Mouse (Mus musculus) forebrain, embryonic 16.5 days (tissue): ENCODE results near the gene Wdr49. TPM values are rescaled to one million over a fixed set of nuclear protein-coding genes. Genes with fewer than 3 reads are reported as not detected.

Experiments used
- ATAC-seq: fragments of 200-750 bp; cut with Nextera tagmentation; 2 replicates; pipeline ENCODE4 v1.8.0; 2017; ENCODE audit warnings: mild to moderate bottlenecking, moderate library complexity
- H3K27ac ChIP-seq: fragments of 300-500 bp; sonication (generic); 2 replicates; pipeline ENCODE4 v1.5.1; 2014; ENCODE audit warnings: low read length, control low read depth
- H3K27me3 ChIP-seq: fragments of 300-500 bp; sonication (generic); replicated peaks from 2 replicates; pipeline ENCODE4 v1.6.1; 2014; ENCODE audit warnings: low read length; ENCODE audit not compliant: control insufficient read depth, insufficient read depth
- H3K36me3 ChIP-seq: fragments of 300-500 bp; sonication (generic); 2 replicates; pipeline ENCODE4 v1.6.1; 2014; ENCODE audit not compliant: control insufficient read depth, insufficient read depth
- H3K4me1 ChIP-seq: fragments of 300-500 bp; sonication (generic); replicated peaks from 2 replicates; pipeline ENCODE4 v1.6.1; 2014; ENCODE audit warnings: low read length; ENCODE audit not compliant: control insufficient read depth, insufficient read depth
- H3K4me2 ChIP-seq: fragments of 300-500 bp; sonication (generic); 2 replicates; pipeline ENCODE4 v1.6.1; 2014; ENCODE audit warnings: mild to moderate bottlenecking, low read length, control low read depth
- H3K4me3 ChIP-seq: fragments of 300-500 bp; sonication (generic); replicated peaks from 2 replicates; pipeline ENCODE4 v1.5.1; 2014; ENCODE audit warnings: mild to moderate bottlenecking, low read length, control low read depth
- H3K9ac ChIP-seq: fragments of 300-500 bp; sonication (generic); replicated peaks from 2 replicates; pipeline ENCODE4 v1.6.1; 2014; ENCODE audit warnings: low read depth, low read length, control low read depth
- H3K9me3 ChIP-seq: fragments of 300-500 bp; sonication (generic); 2 replicates; pipeline ENCODE4 v1.6.1; 2016; ENCODE audit warnings: low read length; ENCODE audit not compliant: control insufficient read depth
- WGBS: fragments of 180-500 bp; shearing (Covaris S2); extraction: QIAGEN DNeasy Blood & Tissue Kit; methylation state at CpG from one replicate; pipeline ENCODE4 v1.1.7; 2014; 5-methylcytosine and 5-hydroxymethylcytosine counted together
- polyA plus RNA-seq: library from polyadenylated mRNA; unstranded; fragments of >200 nt; fragmentation: Nextera tagmentation; extraction: Ambion mirVana; gene quantifications from 2 replicates; pipeline ENCODE4 v1.2.1, GENCODE M21; 2015

Wdr49 gene
- polyA plus RNA-seq: not detected in 2 replicates

- WGBS: 34% methylated on average over 2 of the region's 2 CpGs
- no peak for ATAC-seq
Measured at GRCm38 (mm10) chr3:75482056-75482455, at the start of gene Wdr49. Gene Wdr49, minus strand, starts transcription at chr3:75482156.

DNA sequence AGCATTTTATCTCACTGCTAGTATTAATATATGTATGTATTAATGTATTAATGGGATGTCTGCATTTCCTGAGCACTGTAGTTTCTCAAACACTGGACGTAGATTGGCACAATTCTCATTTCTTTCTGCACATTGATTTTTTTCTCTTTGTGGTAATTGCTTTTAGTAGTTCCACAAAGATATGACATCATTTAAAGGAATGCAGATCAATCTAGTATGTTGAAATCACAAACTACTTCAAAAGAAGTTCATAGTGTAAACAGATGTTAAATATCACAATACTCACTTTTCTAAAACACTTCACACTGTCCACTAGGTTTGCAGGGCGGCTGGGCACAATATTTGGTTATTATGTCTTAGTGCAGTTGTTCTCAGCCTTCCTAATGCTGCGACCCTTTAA lies 49.1 kb upstream of the Wdr49 start:
- Histone ChIP-seq H3K36me3 (peaks cover 7% of the 10 kb centered on the region; the same call in 1 of the 2 replicates), H3K4me2 (no peak overlapping the region), H3K27me3 (no peaks in the 10 kb centered on the region), H3K9ac (no peak overlapping the region), H3K4me1 (no peaks in the 10 kb centered on the region), H3K27ac (no peak overlapping the region), H3K9me3 (no peaks in the 10 kb centered on the region), H3K4me3 (no peak overlapping the region)
- ATAC-seq: no peak
- 93% methylated on average over 3 of the region's 3 CpGs for WGBS

More at GRCm38 (mm10) chr3:75482056-75482455, at the start of gene Wdr49:
- Histone ChIP-seq H3K9ac (no peak within 1 kb of the TSS), H3K4me1 (no peaks in the 10 kb centered on the region), H3K4me3 (no peak within 1 kb of the TSS), H3K36me3 (no peaks in the 10 kb centered on the region), H3K9me3 (no peaks in the 10 kb centered on the region), H3K27me3 (no peaks in the 10 kb centered on the region), H3K4me2 (no peak within 1 kb of the TSS), H3K27ac (no peak within 1 kb of the TSS)

DNA sequence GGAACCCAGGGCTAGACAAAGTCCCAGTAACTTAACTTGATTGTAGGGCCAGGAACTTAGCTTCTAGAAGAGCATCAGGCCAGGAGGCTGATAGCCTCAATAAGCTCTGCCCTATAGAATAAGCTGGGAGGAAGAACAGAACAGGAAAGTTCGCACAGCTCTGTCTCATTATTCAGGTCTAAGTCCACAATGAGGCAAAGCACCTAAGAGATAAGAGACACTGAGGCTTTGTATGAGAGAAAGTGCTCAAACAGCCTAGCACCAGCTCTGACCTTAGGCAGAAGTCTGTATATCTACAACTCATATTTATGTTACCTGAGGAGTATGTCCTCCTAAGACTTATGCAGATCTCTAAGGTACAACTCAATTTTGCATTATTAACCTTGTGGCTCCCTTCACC lies 40.6 kb upstream of the Wdr49 start:
- Histone ChIP-seq H3K27me3 (no peaks in the 10 kb centered on the region), H3K4me3 (no peak overlapping the region), H3K36me3 (peaks cover 15% of the 10 kb centered on the region), H3K9ac (no peak overlapping the region), H3K4me1 (no peaks in the 10 kb centered on the region; the same call in 1 of the 2 replicates), H3K9me3 (no peaks in the 10 kb centered on the region), H3K27ac (no peak overlapping the region), H3K4me2 (no peak overlapping the region)
- 100% methylated on average over 1 of the region's 1 CpGs for WGBS
- no peak for ATAC-seq

GRCm38 (mm10) chr3:75521314-75521713 lies 39.4 kb upstream of the Wdr49 start:
- H3K27me3 ChIP-seq: no peaks in the 10 kb centered on the region
- peaks cover 11% of the 10 kb centered on the region for H3K36me3 ChIP-seq
- ATAC-seq: peak; percentile 65; the same call in 1 of the 2 replicates
- no peak overlapping the region for H3K27ac ChIP-seq
- no peak overlapping the region for H3K4me2 ChIP-seq
- H3K4me3 ChIP-seq: no peak overlapping the region
- H3K4me1 ChIP-seq: no peaks in the 10 kb centered on the region; the same call in 1 of the 2 replicates
- 57% methylated on average over 2 of the region's 2 CpGs for WGBS
- H3K9me3 ChIP-seq: no peaks in the 10 kb centered on the region
- no peak overlapping the region for H3K9ac ChIP-seq

- Histone ChIP-seq H3K27ac (no peak overlapping the region), H3K4me1 (no peaks in the 10 kb centered on the region; the same call in 1 of the 2 replicates), H3K4me3 (no peak overlapping the region), H3K9ac (no peak overlapping the region), H3K27me3 (no peaks in the 10 kb centered on the region), H3K9me3 (no peaks in the 10 kb centered on the region), H3K36me3 (peaks cover 9% of the 10 kb centered on the region), H3K4me2 (no peak overlapping the region)
- peak; percentile 62; the same call in 1 of the 2 replicates for ATAC-seq
- WGBS: 77% methylated on average over 7 of the region's 7 CpGs
Measured at GRCm38 (mm10) chr3:75517631-75518250, 35.8 kb upstream of the Wdr49 start.

- Histone ChIP-seq H3K27me3 (no peaks in the 10 kb centered on the region), H3K4me3 (no peak overlapping the region), H3K36me3 (no peaks in the 10 kb centered on the region), H3K9me3 (no peaks in the 10 kb centered on the region), H3K4me2 (no peak overlapping the region), H3K9ac (no peak overlapping the region), H3K4me1 (no peaks in the 10 kb centered on the region), H3K27ac (no peak overlapping the region)
- WGBS: 91% methylated on average over 7 of the region's 7 CpGs
- ATAC-seq: no peak
Measured at GRCm38 (mm10) chr3:75498961-75499960, 17.3 kb upstream of the Wdr49 start.

DNA sequence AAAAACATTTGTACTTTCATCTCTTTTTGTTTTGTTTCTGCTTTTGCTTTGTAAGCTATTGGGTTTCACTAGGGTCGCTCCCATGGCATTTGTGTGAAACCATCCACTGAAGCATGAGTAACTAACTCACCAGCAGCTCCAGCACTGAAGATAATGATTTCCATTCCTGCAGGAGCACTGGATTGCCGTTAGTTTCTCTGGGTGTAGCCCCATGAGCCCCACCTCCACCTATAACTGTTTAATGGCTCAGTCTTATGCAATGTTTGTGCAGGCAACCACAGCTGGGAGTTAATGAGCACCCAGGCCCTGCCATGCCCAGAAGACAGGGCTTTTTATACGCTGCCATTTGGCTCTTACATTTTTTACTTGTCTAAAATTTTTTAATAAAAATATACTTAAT lies 11.0 kb upstream of the Wdr49 start:
- WGBS: 45% methylated on average over 3 of the region's 3 CpGs
- ATAC-seq: no peak

GRCm38 (mm10) chr3:75475106-75475505 lies 6.8 kb downstream of the Wdr49 start:
- Histone ChIP-seq H3K4me1 (no peaks in the 10 kb centered on the region), H3K36me3 (no peaks in the 10 kb centered on the region), H3K9ac (no peak overlapping the region), H3K27me3 (no peaks in the 10 kb centered on the region), H3K9me3 (no peaks in the 10 kb centered on the region), H3K27ac (no peak overlapping the region), H3K4me3 (no peak overlapping the region), H3K4me2 (no peak overlapping the region)
- 66% methylated on average over 7 of the region's 7 CpGs for WGBS
- ATAC-seq: no peak

More for the DNA sequence above, 11.0 kb upstream of the Wdr49 start:
- H3K9me3 ChIP-seq: no peaks in the 10 kb centered on the region
- H3K4me2 ChIP-seq: no peak overlapping the region
- H3K4me3 ChIP-seq: no peak overlapping the region
- no peak overlapping the region for H3K27ac ChIP-seq
- H3K27me3 ChIP-seq: no peaks in the 10 kb centered on the region
- H3K9ac ChIP-seq: no peak overlapping the region
- no peaks in the 10 kb centered on the region for H3K4me1 ChIP-seq
- H3K36me3 ChIP-seq: no peaks in the 10 kb centered on the region

DNA sequence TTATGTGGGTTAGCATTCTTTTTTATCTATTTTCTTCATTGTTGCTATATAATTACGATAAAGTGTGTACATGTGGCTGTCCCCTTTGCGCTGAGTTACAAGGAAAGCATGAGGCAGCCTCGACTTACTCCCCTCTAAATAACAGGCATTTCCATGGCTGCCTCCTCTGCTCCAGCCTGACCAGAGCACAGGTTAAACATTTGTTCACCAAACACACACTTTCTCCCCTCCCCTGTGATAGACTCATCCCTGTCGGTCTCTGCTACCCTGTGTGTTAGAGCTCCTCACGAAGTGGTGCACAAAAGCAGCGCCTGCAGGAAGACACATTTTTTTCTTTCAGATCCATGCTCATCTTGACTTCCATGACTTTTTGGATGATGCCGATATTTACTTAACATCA lies 7.3 kb downstream of the Wdr49 start:
- Histone ChIP-seq H3K9ac (no peak overlapping the region), H3K4me3 (no peak overlapping the region), H3K27ac (no peak overlapping the region), H3K36me3 (no peaks in the 10 kb centered on the region), H3K27me3 (no peaks in the 10 kb centered on the region), H3K4me1 (no peaks in the 10 kb centered on the region), H3K4me2 (no peak overlapping the region), H3K9me3 (no peaks in the 10 kb centered on the region)
- no peak for ATAC-seq
- WGBS: 89% methylated on average over 7 of the region's 7 CpGs
